Mouse (Mus musculus): ENCODE measurements at regions not wholly inside any gene's neighbourhood (a gene's known extent, or its start where the extent isn't known, plus 50 kb on each side); places are given as distances from the start of the nearest gene placed in this dataset.
"Not testable (repeated sequence)": the region's sequence is repeated elsewhere in the genome, so short reads cannot be mapped to it uniquely, and the experiment has no call there.

GRCm38 (mm10) chr17:81319605-81320004 is 122.0 kb upstream of the Gm11096 start:
- no peak for DNase-seq

GRCm38 (mm10) chr17:81316655-81317054 is 124.9 kb upstream of the Gm11096 start:
- no peak for DNase-seq

GRCm38 (mm10) chr17:81305880-81306279 is 135.7 kb upstream of the Gm11096 start:
- DNase-seq = no peak

GRCm38 (mm10) chr17:81304574-81304973 is 137.0 kb upstream of the Gm11096 start:
- no peak for DNase-seq

GRCm38 (mm10) chr17:81302490-81302889 is 139.1 kb upstream of the Gm11096 start:
- DNase-seq = no peak

- DNase-seq = no peak
These were observed 149.7 kb upstream of the Gm11096 start for GRCm38 (mm10) chr17:81291829-81292228.

- no peak for DNase-seq
These were observed 159.0 kb upstream of the Gm11096 start for GRCm38 (mm10) chr17:81282543-81282942.

GRCm38 (mm10) chr17:81270235-81270634 is 171.3 kb upstream of the Gm11096 start:
- DNase-seq = no peak

- DNase-seq = no peak
These were observed 179.6 kb upstream of the Gm11096 start for GRCm38 (mm10) chr17:81261957-81262356.

GRCm38 (mm10) chr17:81260036-81260435 is 181.5 kb upstream of the Gm11096 start:
- no peak for DNase-seq

- DNase-seq = no peak
These were observed 185.5 kb upstream of the Gm11096 start for GRCm38 (mm10) chr17:81256106-81256505.

GRCm38 (mm10) chr17:81250748-81251147 is 185.9 kb upstream of the Thumpd2 start:
- DNase-seq = no peak

GRCm38 (mm10) chr17:81246156-81246555 is 181.3 kb upstream of the Thumpd2 start:
- no peak for DNase-seq

GRCm38 (mm10) chr17:81231771-81232170 is 166.9 kb upstream of the Thumpd2 start:
- DNase-seq = not testable (repeated sequence)

- DNase-seq = no peak
These were observed 160.4 kb upstream of the Thumpd2 start for GRCm38 (mm10) chr17:81225281-81225680.

- DNase-seq = no peak
These were observed 156.6 kb upstream of the Thumpd2 start for GRCm38 (mm10) chr17:81221436-81221835.

GRCm38 (mm10) chr17:81214844-81215243 is 150.0 kb upstream of the Thumpd2 start:
- DNase-seq = peak; percentile 30

- no peak for DNase-seq
These were observed 147.2 kb upstream of the Thumpd2 start for GRCm38 (mm10) chr17:81212043-81212442.

GRCm38 (mm10) chr17:81210389-81210788 is 145.5 kb upstream of the Thumpd2 start:
- DNase-seq = no peak

- DNase-seq = no peak
These were observed 144.4 kb upstream of the Thumpd2 start for GRCm38 (mm10) chr17:81209323-81209722.

GRCm38 (mm10) chr17:81201052-81201451 is 136.2 kb upstream of the Thumpd2 start:
- no peak for DNase-seq

- no peak for DNase-seq
These were observed 129.1 kb upstream of the Thumpd2 start for GRCm38 (mm10) chr17:81194006-81194405.

- DNase-seq = peak; percentile 64
These were observed 128.5 kb upstream of the Thumpd2 start for GRCm38 (mm10) chr17:81193230-81193871.

- peak; percentile 33 for DNase-seq
These were observed 125.1 kb upstream of the Thumpd2 start for GRCm38 (mm10) chr17:81189996-81190395.

GRCm38 (mm10) chr17:81185685-81186084 is 120.8 kb upstream of the Thumpd2 start:
- DNase-seq = no peak
